Mouse (Mus musculus): ENCODE measurements around the gene Gm3448.

- no peak for TF ChIP-seq TAL1 (IDR thresholded peaks at IDR 0.05; ENCODE audit: low read length)
- TF ChIP-seq GATA1 (IDR thresholded peaks at IDR 0.05; ENCODE audit: low read length) = no peak
These were observed 24.7 kb upstream of the Gm3448 start for GRCm38 (mm10) chr17:15066066-15066465.
